Mouse (Mus musculus): ENCODE data around the gene Brpf1. TPM values are rescaled to one million over a fixed set of nuclear protein-coding genes. Genes with fewer than 3 reads are reported as not detected.
A peak's percentile ranks its signal among the peaks of the same experiment; 100 is the strongest.

The Brpf1 gene
- polyA plus RNA-seq, 1 experiment from 2014 or later, result 12.5 TPM

- no peak overlapping the region for H3K9ac ChIP-seq (ENCODE audit: low read depth, low read length)
- DNase-seq (ENCODE audit: low spot score) (no peak), ATAC-seq (replicated peaks; ENCODE audit: low FRiP score, low read depth) (no peak)
- TF ChIP-seq CTCF (IDR thresholded peaks at IDR 0.05; ENCODE audit: low read depth), result no peak
- 66% methylated on average over 3 of the region's 3 CpGs for WGBS
- no peaks in the 10 kb centered on the region for H3K27me3 ChIP-seq (ENCODE audit: insufficient read depth, low read length)
- no peaks in the 10 kb centered on the region for H3K4me1 ChIP-seq (replicated peaks; ENCODE audit: insufficient read depth, low read length)
- H3K4me3 ChIP-seq (replicated peaks; ENCODE audit: low read depth, low read length), result no peak overlapping the region
- H3K4me2 ChIP-seq (ENCODE audit: low read length), result no peak overlapping the region
- H3K27ac ChIP-seq, result no peak overlapping the region
- no peaks in the 10 kb centered on the region for H3K36me3 ChIP-seq (ENCODE audit: insufficient read depth, low read length)
- H3K9me3 ChIP-seq (replicated peaks; ENCODE audit: low read length), result no peaks in the 10 kb centered on the region
Observed at GRCm38 (mm10) chr6:113352820-113353219, 45.9 kb downstream of the Brpf1 start.

- Histone ChIP-seq H3K4me2 (ENCODE audit: low read length) (no peak overlapping the region), H3K27ac (no peak overlapping the region), H3K36me3 (ENCODE audit: insufficient read depth, low read length) (no peaks in the 10 kb centered on the region), H3K9ac (ENCODE audit: low read depth, low read length) (no peak overlapping the region), H3K4me1 (replicated peaks; ENCODE audit: insufficient read depth, low read length) (no peaks in the 10 kb centered on the region), H3K9me3 (replicated peaks; ENCODE audit: low read length) (no peaks in the 10 kb centered on the region), H3K27me3 (ENCODE audit: insufficient read depth, low read length) (no peaks in the 10 kb centered on the region), H3K4me3 (replicated peaks; ENCODE audit: low read depth, low read length) (no peak overlapping the region)
- DNase-seq (ENCODE audit: low spot score) (no peak), ATAC-seq (replicated peaks; ENCODE audit: low FRiP score, low read depth) (no peak)
- no peak for TF ChIP-seq CTCF (IDR thresholded peaks at IDR 0.05; ENCODE audit: low read depth)
- 64% methylated on average over 3 of the region's 3 CpGs for WGBS
Observed at GRCm38 (mm10) chr6:113353696-113354095, 46.8 kb downstream of the Brpf1 start.

- WGBS, result 74% methylated on average over 4 of the region's 4 CpGs
- Histone ChIP-seq H3K9ac (ENCODE audit: low read depth, low read length) (no peak overlapping the region), H3K4me2 (ENCODE audit: low read length) (no peak overlapping the region), H3K27me3 (ENCODE audit: insufficient read depth, low read length) (no peaks in the 10 kb centered on the region), H3K27ac (no peak overlapping the region), H3K4me1 (replicated peaks; ENCODE audit: insufficient read depth, low read length) (no peaks in the 10 kb centered on the region), H3K4me3 (replicated peaks; ENCODE audit: low read depth, low read length) (no peak overlapping the region), H3K9me3 (replicated peaks; ENCODE audit: low read length) (no peaks in the 10 kb centered on the region), H3K36me3 (ENCODE audit: insufficient read depth, low read length) (no peaks in the 10 kb centered on the region)
- peak; percentile 26; the same call in 1 of the 2 replicates for TF ChIP-seq CTCF (IDR thresholded peaks at IDR 0.05; ENCODE audit: low read depth)
- ATAC-seq (replicated peaks; ENCODE audit: low FRiP score, low read depth) (no peak), DNase-seq (ENCODE audit: low spot score) (no peak)
Observed at GRCm38 (mm10) chr6:113361476-113361875, 54.5 kb downstream of the Brpf1 start.

- Histone ChIP-seq H3K36me3 (ENCODE audit: insufficient read depth, low read length) (0 out of 2 replicates have a peak, but pooled peaks cover 6% of the 10 kb centered on the region), H3K4me1 (replicated peaks; ENCODE audit: insufficient read depth, low read length) (no peaks in the 10 kb centered on the region), H3K4me3 (replicated peaks; ENCODE audit: low read depth, low read length) (no peak overlapping the region), H3K9ac (ENCODE audit: low read depth, low read length) (no peak overlapping the region), H3K27ac (no peak overlapping the region), H3K9me3 (replicated peaks; ENCODE audit: low read length) (no peaks in the 10 kb centered on the region), H3K4me2 (ENCODE audit: low read length) (no peak overlapping the region), H3K27me3 (ENCODE audit: insufficient read depth, low read length) (no peaks in the 10 kb centered on the region)
- DNase-seq (ENCODE audit: low spot score), result no peak
- WGBS, result 86% methylated on average over 1 of the region's 1 CpGs
- ATAC-seq (replicated peaks; ENCODE audit: low FRiP score, low read depth), result no peak
- TF ChIP-seq CTCF (IDR thresholded peaks at IDR 0.05; ENCODE audit: low read depth), result no peak
Observed at GRCm38 (mm10) chr6:113362241-113362640, 55.3 kb downstream of the Brpf1 start.

- Histone ChIP-seq H3K9ac (ENCODE audit: low read depth, low read length) (no peak overlapping the region), H3K27ac (no peak overlapping the region), H3K36me3 (ENCODE audit: insufficient read depth, low read length) (peaks cover 15% of the 10 kb centered on the region; the same call in 1 of the 2 replicates), H3K4me1 (replicated peaks; ENCODE audit: insufficient read depth, low read length) (no peaks in the 10 kb centered on the region), H3K4me3 (replicated peaks; ENCODE audit: low read depth, low read length) (no peak overlapping the region), H3K27me3 (ENCODE audit: insufficient read depth, low read length) (no peaks in the 10 kb centered on the region), H3K4me2 (ENCODE audit: low read length) (no peak overlapping the region), H3K9me3 (replicated peaks; ENCODE audit: low read length) (no peaks in the 10 kb centered on the region)
- no peak for ATAC-seq (replicated peaks; ENCODE audit: low FRiP score, low read depth)
- no peak for TF ChIP-seq CTCF (IDR thresholded peaks at IDR 0.05; ENCODE audit: low read depth)
- 70% methylated on average over 8 of the region's 8 CpGs for WGBS
- no peak for DNase-seq (ENCODE audit: low spot score)
Observed at GRCm38 (mm10) chr6:113364518-113365135, 57.7 kb downstream of the Brpf1 start.

GRCm38 (mm10) chr6:113366639-113367038, 59.7 kb downstream of the Brpf1 start:
- H3K4me3 ChIP-seq (replicated peaks; ENCODE audit: low read depth, low read length), result no peak overlapping the region
- H3K9me3 ChIP-seq (replicated peaks; ENCODE audit: low read length), result no peaks in the 10 kb centered on the region
- no peak overlapping the region for H3K27ac ChIP-seq
- no peak overlapping the region for H3K4me2 ChIP-seq (ENCODE audit: low read length)
- no peaks in the 10 kb centered on the region for H3K27me3 ChIP-seq (ENCODE audit: insufficient read depth, low read length)
- H3K9ac ChIP-seq (ENCODE audit: low read depth, low read length), result no peak overlapping the region
- H3K36me3 ChIP-seq (ENCODE audit: insufficient read depth, low read length), result peaks cover 29% of the 10 kb centered on the region
- no peaks in the 10 kb centered on the region for H3K4me1 ChIP-seq (replicated peaks; ENCODE audit: insufficient read depth, low read length)
- DNase-seq (ENCODE audit: low spot score) (no peak), ATAC-seq (replicated peaks; ENCODE audit: low FRiP score, low read depth) (no peak)
- no peak for TF ChIP-seq CTCF (IDR thresholded peaks at IDR 0.05; ENCODE audit: low read depth)
- 87% methylated on average over 6 of the region's 6 CpGs for WGBS

GRCm38 (mm10) chr6:113367574-113367973, 60.6 kb downstream of the Brpf1 start:
- WGBS, result 100% methylated on average over 1 of the region's 1 CpGs
- no peak for DNase-seq (ENCODE audit: low spot score)
- Histone ChIP-seq H3K9ac (ENCODE audit: low read depth, low read length) (no peak overlapping the region), H3K4me3 (replicated peaks; ENCODE audit: low read depth, low read length) (no peak overlapping the region), H3K27ac (no peak overlapping the region), H3K4me1 (replicated peaks; ENCODE audit: insufficient read depth, low read length) (no peaks in the 10 kb centered on the region), H3K27me3 (ENCODE audit: insufficient read depth, low read length) (no peaks in the 10 kb centered on the region), H3K9me3 (replicated peaks; ENCODE audit: low read length) (no peaks in the 10 kb centered on the region), H3K4me2 (ENCODE audit: low read length) (no peak overlapping the region), H3K36me3 (ENCODE audit: insufficient read depth, low read length) (peaks cover 35% of the 10 kb centered on the region)
- no peak for TF ChIP-seq CTCF (IDR thresholded peaks at IDR 0.05; ENCODE audit: low read depth)
- ATAC-seq (replicated peaks; ENCODE audit: low FRiP score, low read depth), result no peak
